Mouse (Mus musculus) neural tube, embryonic 13.5 days (tissue): ENCODE data around the gene Defa22. TPM values are rescaled to one million over a fixed set of nuclear protein-coding genes. Genes with fewer than 3 reads are reported as not detected.
"Not testable (repeated sequence)": the region's sequence is repeated elsewhere in the genome, so short reads cannot be mapped to it uniquely, and the experiment has no call there.

Source experiments
- ATAC-seq: fragments of 200-750 bp; cut with Nextera tagmentation; 2 replicates; pipeline ENCODE4 v1.8.0; 2017; ENCODE audit warnings: low read depth, mild to moderate bottlenecking, moderate TSS enrichment, moderate library complexity
- H3K27ac ChIP-seq: fragments of 300-500 bp; sonication (generic); replicated peaks from 2 replicates; pipeline ENCODE4 v1.5.1; 2015; ENCODE audit warnings: moderate library complexity, mild to moderate bottlenecking, inconsistent platforms
- H3K27me3 ChIP-seq: fragments of 300-500 bp; sonication (generic); 2 replicates; pipeline ENCODE4 v1.6.1; 2015; ENCODE audit warnings: mild to moderate bottlenecking, inconsistent platforms
- H3K36me3 ChIP-seq: fragments of 300-500 bp; sonication (generic); 2 replicates; pipeline ENCODE4 v1.6.1; 2015; ENCODE audit warnings: mild to moderate bottlenecking, inconsistent platforms
- H3K4me1 ChIP-seq: fragments of 300-500 bp; sonication (generic); replicated peaks from 2 replicates; pipeline ENCODE4 v1.6.1; 2015; ENCODE audit warnings: inconsistent platforms
- H3K4me2 ChIP-seq: fragments of 300-500 bp; sonication (generic); 2 replicates; pipeline ENCODE4 v1.6.1; 2015; ENCODE audit warnings: inconsistent platforms, mild to moderate bottlenecking, moderate library complexity
- H3K4me3 ChIP-seq: fragments of 300-500 bp; sonication (generic); 2 replicates; pipeline ENCODE4 v1.5.1; 2015; ENCODE audit warnings: mild to moderate bottlenecking, inconsistent platforms
- H3K9ac ChIP-seq: fragments of 300-500 bp; sonication (generic); 2 replicates; pipeline ENCODE4 v1.6.1; 2015; ENCODE audit warnings: moderate library complexity, mild to moderate bottlenecking, inconsistent platforms
- H3K9me3 ChIP-seq: fragments of 300-500 bp; sonication (generic); 2 replicates; pipeline ENCODE4 v1.6.1; 2016; ENCODE audit warnings: inconsistent platforms
- WGBS: fragments of 180-500 bp; shearing (Covaris S2); methylation state at CpG from one replicate; pipeline ENCODE4 v1.1.7; 2015; 5-methylcytosine and 5-hydroxymethylcytosine counted together
- polyA plus RNA-seq: library from polyadenylated mRNA; unstranded; fragments of >200 nt; fragmentation: Nextera tagmentation; extraction: Ambion mirVana; gene quantifications from 2 replicates; pipeline ENCODE4 v1.2.1, GENCODE M21; 2015

Defa22 gene
- not detected in 2 replicates for polyA plus RNA-seq

DNA sequence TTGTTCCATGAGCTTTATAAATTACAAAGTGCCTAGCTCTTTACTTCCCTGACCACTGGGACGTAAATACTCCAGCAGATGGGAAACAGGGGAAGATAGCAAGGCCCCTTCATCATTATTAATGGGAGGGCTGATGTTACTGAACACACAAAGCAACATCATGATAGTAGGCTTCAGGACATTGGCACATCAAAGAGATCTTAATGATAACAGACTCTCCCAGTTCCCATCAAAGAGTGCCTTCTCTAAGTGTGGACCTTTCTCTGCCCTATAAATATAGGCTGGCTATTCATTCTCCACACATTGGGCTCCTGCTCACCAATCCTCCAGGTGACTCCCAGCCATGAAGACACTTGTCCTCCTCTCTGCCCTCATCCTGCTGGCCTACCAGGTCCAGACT is at the start of gene Defa22:
TSS of gene Defa22 (plus strand) at position 301 of the 400 bp plus-strand sequence.
- WGBS: no CpG with 5 or more reads among the region's 1 CpGs
- not testable (repeated sequence) for ATAC-seq, H3K27me3 ChIP-seq, H3K27ac ChIP-seq, H3K9ac ChIP-seq, H3K4me1 ChIP-seq, H3K36me3 ChIP-seq, H3K9me3 ChIP-seq, H3K4me2 ChIP-seq, H3K4me3 ChIP-seq

DNA sequence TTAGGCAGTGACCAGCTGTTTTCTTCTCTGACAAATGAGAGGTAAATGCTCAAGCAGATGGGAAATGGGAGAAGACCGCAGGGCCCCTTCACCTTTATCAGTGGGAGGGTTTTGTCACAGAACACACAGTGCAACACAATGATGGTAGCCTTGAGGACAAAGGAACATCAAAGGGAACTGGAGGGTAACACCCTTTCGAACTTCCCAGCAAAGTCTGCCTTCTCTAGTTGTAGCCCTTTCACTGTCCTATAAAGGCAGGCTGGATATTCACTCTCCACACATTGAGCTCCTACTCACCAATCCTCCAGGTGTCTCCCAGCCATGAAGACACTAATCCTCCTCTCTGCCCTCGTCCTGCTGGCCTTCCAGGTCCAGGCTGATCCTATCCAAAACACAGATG is 27.7 kb upstream of the Defa22 start, which contains the start of gene Defa30:
TSS of gene Defa30 (plus strand) at position 301 of the 400 bp plus-strand sequence.
- WGBS: 61% methylated on average over 3 of the region's 3 CpGs
- not testable (repeated sequence) for ATAC-seq

DNA sequence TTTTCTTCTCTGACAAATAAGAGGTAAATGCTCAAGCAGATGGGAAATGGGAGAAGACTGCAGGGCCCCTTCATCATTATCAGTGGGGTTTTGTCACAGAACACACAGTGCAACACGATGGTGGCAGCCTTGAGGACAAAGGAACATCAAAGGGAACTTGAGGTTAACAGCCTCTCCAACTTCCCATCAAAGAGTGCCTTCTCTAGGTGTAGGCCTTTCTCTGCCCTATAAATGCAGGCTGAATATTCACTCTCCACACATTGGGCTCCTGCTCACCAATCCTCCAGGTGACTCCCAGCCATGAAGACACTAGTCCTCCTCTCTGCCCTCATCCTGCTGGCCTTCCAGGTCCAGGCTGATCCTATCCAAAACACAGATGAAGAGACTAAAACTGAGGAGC is 29.2 kb downstream of the Defa22 start, which contains the start of gene Defa31:
TSS of gene Defa31 (plus strand) at position 301 of the 400 bp plus-strand sequence.
- H3K4me1 ChIP-seq, H3K27me3 ChIP-seq, H3K9me3 ChIP-seq: not testable (repeated sequence)

More for the DNA sequence above, 27.7 kb upstream of the Defa22 start, which contains the start of gene Defa30:
- not testable (repeated sequence) for H3K27me3 ChIP-seq, H3K36me3 ChIP-seq, H3K4me1 ChIP-seq, H3K9me3 ChIP-seq, H3K4me3 ChIP-seq, H3K4me2 ChIP-seq, H3K9ac ChIP-seq, H3K27ac ChIP-seq

DNA sequence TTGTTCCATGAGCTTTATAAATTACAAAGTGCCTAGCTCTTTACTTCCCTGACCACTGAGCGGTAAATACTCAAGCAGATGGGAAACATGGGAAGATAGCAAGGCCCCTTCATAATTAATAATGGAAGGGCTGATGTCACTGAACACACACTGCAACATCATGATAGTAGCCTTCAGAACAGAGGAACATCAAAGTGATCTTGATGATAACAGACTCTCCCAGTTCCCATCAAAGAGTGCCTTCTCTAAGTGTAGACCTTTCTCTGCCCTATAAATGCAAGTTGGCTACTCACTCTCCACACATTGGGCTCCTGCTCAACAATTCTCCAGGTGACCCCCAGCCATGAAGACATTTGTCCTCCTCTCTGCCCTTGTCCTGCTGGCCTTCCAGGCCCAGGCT is 39.2 kb downstream of the Defa22 start, which contains the start of gene Gm15293:
TSS of gene Gm15293 (plus strand) at position 301 of the 400 bp plus-strand sequence.
- ATAC-seq, H3K9me3 ChIP-seq, H3K9ac ChIP-seq, H3K36me3 ChIP-seq, H3K27ac ChIP-seq, H3K27me3 ChIP-seq, H3K4me2 ChIP-seq, H3K4me1 ChIP-seq, H3K4me3 ChIP-seq: not testable (repeated sequence)
- WGBS: no CpG with 5 or more reads among the region's 1 CpGs

More for the DNA sequence above, 29.2 kb downstream of the Defa22 start, which contains the start of gene Defa31:
- H3K4me2 ChIP-seq, H3K9ac ChIP-seq, H3K4me3 ChIP-seq, ATAC-seq, H3K27ac ChIP-seq, H3K36me3 ChIP-seq: not testable (repeated sequence)
- WGBS: no CpG with 5 or more reads among the region's 1 CpGs

Other genes starting within 250 kb of the Defa22 start
- not detected in 2 replicates for gene Gm6040, start 240.2 kb upstream of the Defa22 start, polyA plus RNA-seq
- not detected in 2 replicates for gene AY761185, start 217.6 kb upstream of the Defa22 start, polyA plus RNA-seq
- gene Defa21, start 136.7 kb upstream of the Defa22 start, polyA plus RNA-seq: not detected in 2 replicates
- gene Defa23, start 107.2 kb upstream of the Defa22 start, polyA plus RNA-seq: not detected in 2 replicates
- gene Defa35, start 97.2 kb upstream of the Defa22 start, polyA plus RNA-seq: not detected in 2 replicates
- gene Defa25, start 77.8 kb upstream of the Defa22 start, polyA plus RNA-seq: not detected in 2 replicates
- not detected in 2 replicates for gene Gm14851, start 66.2 kb upstream of the Defa22 start, polyA plus RNA-seq
- gene Defa30, start 27.6 kb upstream of the Defa22 start, polyA plus RNA-seq: not detected in 2 replicates
- not detected in 2 replicates for gene Defa31, start 29.3 kb downstream of the Defa22 start, polyA plus RNA-seq
- gene Gm15293, start 39.3 kb downstream of the Defa22 start, polyA plus RNA-seq: not detected in 2 replicates
- gene Gm15292, start 87.5 kb downstream of the Defa22 start, polyA plus RNA-seq: not detected in 2 replicates
- gene Defa27, start 153.3 kb downstream of the Defa22 start, polyA plus RNA-seq: not detected in 2 replicates
- not detected in 2 replicates for gene Defa29, start 164.7 kb downstream of the Defa22 start, polyA plus RNA-seq
- not detected in 2 replicates for gene Defa2, start 216.2 kb downstream of the Defa22 start, polyA plus RNA-seq
- gene Defa33, start 229.5 kb downstream of the Defa22 start, polyA plus RNA-seq: not detected in 2 replicates